Mouse (Mus musculus): Measurements from ENCODE around the gene Pygo2. TPM values are rescaled to one million over a fixed set of nuclear protein-coding genes. Genes with fewer than 3 reads are reported as not detected.

The Pygo2 gene
- polyA plus RNA-seq, 1 experiment from 2014 or later: 10.1 TPM

GRCm38 (mm10) chr3:89386438-89387420 lies 43.3 kb upstream of the Pygo2 start:
- no peaks in the 10 kb centered on the region for H3K36me3 ChIP-seq (replicated peaks)
- peaks cover 57% of the 10 kb centered on the region for H3K4me1 ChIP-seq (replicated peaks)
- H3K27ac ChIP-seq (replicated peaks): peak overlapping the region; percentile 68
- 59% methylated on average over 17 of the region's 17 CpGs for WGBS (ENCODE audit: insufficient replicate concordance)
- no peak for ATAC-seq (ENCODE audit: insufficient read depth)
- H3K9me3 ChIP-seq (replicated peaks): no peaks in the 10 kb centered on the region
- H3K27me3 ChIP-seq: peaks cover 13% of the 10 kb centered on the region
- H3K4me3 ChIP-seq (replicated peaks): peak overlapping the region; percentile 37
- H3K9ac ChIP-seq: 0 out of 2 replicates have a peak overlapping the region, but pooled peaks have one; percentile 1
- H3K4me2 ChIP-seq: peak overlapping the region; percentile 35; the same call in 1 of the 2 replicates

GRCm38 (mm10) chr3:89387632-89388031 lies 42.4 kb upstream of the Pygo2 start:
- Histone ChIP-seq H3K27ac (replicated peaks) (peak overlapping the region; percentile 68), H3K4me3 (replicated peaks) (peak overlapping the region; percentile 37), H3K4me2 (peak overlapping the region; percentile 41), H3K9me3 (replicated peaks) (no peaks in the 10 kb centered on the region), H3K4me1 (replicated peaks) (peaks cover 66% of the 10 kb centered on the region), H3K36me3 (replicated peaks) (no peaks in the 10 kb centered on the region), H3K27me3 (peaks cover 22% of the 10 kb centered on the region), H3K9ac (no peak overlapping the region)
- ATAC-seq (ENCODE audit: insufficient read depth): no peak
- WGBS (ENCODE audit: insufficient replicate concordance): 61% methylated on average over 11 of the region's 11 CpGs

- H3K9ac ChIP-seq: no peak overlapping the region
- peak overlapping the region; percentile 41 for H3K4me2 ChIP-seq
- 40% methylated on average over 10 of the region's 11 CpGs for WGBS (ENCODE audit: insufficient replicate concordance)
- no peaks in the 10 kb centered on the region for H3K36me3 ChIP-seq (replicated peaks)
- H3K27me3 ChIP-seq: peaks cover 29% of the 10 kb centered on the region
- H3K27ac ChIP-seq (replicated peaks): peak overlapping the region; percentile 68
- peaks cover 72% of the 10 kb centered on the region for H3K4me1 ChIP-seq (replicated peaks)
- no peaks in the 10 kb centered on the region for H3K9me3 ChIP-seq (replicated peaks)
- H3K4me3 ChIP-seq (replicated peaks): peak overlapping the region; percentile 14; the same call in 1 of the 2 replicates
- ATAC-seq (ENCODE audit: insufficient read depth): no peak
Observed at GRCm38 (mm10) chr3:89388134-89388881, 41.7 kb upstream of the Pygo2 start.

GRCm38 (mm10) chr3:89388901-89389740 lies 40.9 kb upstream of the Pygo2 start:
- H3K4me2 ChIP-seq: peak overlapping the region; percentile 97
- peaks cover 30% of the 10 kb centered on the region for H3K27me3 ChIP-seq
- peaks cover 79% of the 10 kb centered on the region for H3K4me1 ChIP-seq (replicated peaks)
- H3K36me3 ChIP-seq (replicated peaks): no peaks in the 10 kb centered on the region
- 24% methylated on average over 5 of the region's 6 CpGs for WGBS (ENCODE audit: insufficient replicate concordance)
- H3K9ac ChIP-seq: no peak overlapping the region
- ATAC-seq (ENCODE audit: insufficient read depth): no peak
- no peaks in the 10 kb centered on the region for H3K9me3 ChIP-seq (replicated peaks)
- no peak overlapping the region for H3K4me3 ChIP-seq (replicated peaks)
- peak overlapping the region; percentile 68 for H3K27ac ChIP-seq (replicated peaks)

- peak overlapping the region; percentile 66; the same call in 1 of the 2 replicates for H3K4me3 ChIP-seq (replicated peaks)
- no peak overlapping the region for H3K9ac ChIP-seq
- peaks cover 83% of the 10 kb centered on the region for H3K4me1 ChIP-seq (replicated peaks)
- H3K27me3 ChIP-seq: peaks cover 37% of the 10 kb centered on the region
- ATAC-seq (ENCODE audit: insufficient read depth): no peak
- H3K27ac ChIP-seq (replicated peaks): peak overlapping the region; percentile 48
- WGBS (ENCODE audit: insufficient replicate concordance): 41% methylated on average over 5 of the region's 5 CpGs
- no peaks in the 10 kb centered on the region for H3K36me3 ChIP-seq (replicated peaks)
- H3K4me2 ChIP-seq: peak overlapping the region; percentile 97
- no peaks in the 10 kb centered on the region for H3K9me3 ChIP-seq (replicated peaks)
Observed at GRCm38 (mm10) chr3:89390111-89390515, 39.9 kb upstream of the Pygo2 start.

GRCm38 (mm10) chr3:89390699-89391662 lies 39.0 kb upstream of the Pygo2 start:
- Histone ChIP-seq H3K9me3 (replicated peaks) (no peaks in the 10 kb centered on the region), H3K4me3 (replicated peaks) (peak overlapping the region; percentile 66), H3K9ac (no peak overlapping the region; the same call in 1 of the 2 replicates), H3K27me3 (peaks cover 45% of the 10 kb centered on the region), H3K4me2 (peak overlapping the region; percentile 97), H3K4me1 (replicated peaks) (peaks cover 92% of the 10 kb centered on the region), H3K27ac (replicated peaks) (peak overlapping the region; percentile 71), H3K36me3 (replicated peaks) (no peaks in the 10 kb centered on the region)
- WGBS (ENCODE audit: insufficient replicate concordance): 23% methylated on average over 19 of the region's 19 CpGs
- ATAC-seq (ENCODE audit: insufficient read depth): no peak

- WGBS (ENCODE audit: insufficient replicate concordance): 1% methylated on average over 56 of the region's 56 CpGs
- Histone ChIP-seq H3K36me3 (replicated peaks) (no peaks in the 10 kb centered on the region), H3K4me2 (peak overlapping the region; percentile 97), H3K4me1 (replicated peaks) (peaks cover 97% of the 10 kb centered on the region), H3K27me3 (peaks cover 49% of the 10 kb centered on the region), H3K27ac (replicated peaks) (peak overlapping the region; percentile 71), H3K9me3 (replicated peaks) (no peaks in the 10 kb centered on the region), H3K9ac (peak overlapping the region; percentile 54), H3K4me3 (replicated peaks) (peak overlapping the region; percentile 66)
- ATAC-seq (ENCODE audit: insufficient read depth): 0 out of 2 replicates have a peak, but pooled peaks have one; percentile 3
Observed at GRCm38 (mm10) chr3:89391663-89392511, 38.1 kb upstream of the Pygo2 start.

- Histone ChIP-seq H3K4me1 (replicated peaks) (peaks cover 89% of the 10 kb centered on the region), H3K4me2 (peak overlapping the region; percentile 97), H3K27ac (replicated peaks) (peak overlapping the region; percentile 71), H3K9ac (peak overlapping the region; percentile 54), H3K36me3 (replicated peaks) (no peaks in the 10 kb centered on the region), H3K9me3 (replicated peaks) (no peaks in the 10 kb centered on the region), H3K27me3 (peaks cover 49% of the 10 kb centered on the region), H3K4me3 (replicated peaks) (peak overlapping the region; percentile 66)
- 1% methylated on average over 23 of the region's 24 CpGs for WGBS (ENCODE audit: insufficient replicate concordance)
- no peak for ATAC-seq (ENCODE audit: insufficient read depth)
Observed at GRCm38 (mm10) chr3:89392871-89393311, 37.1 kb upstream of the Pygo2 start.

- peaks cover 82% of the 10 kb centered on the region for H3K4me1 ChIP-seq (replicated peaks)
- peaks cover 49% of the 10 kb centered on the region for H3K27me3 ChIP-seq
- ATAC-seq (ENCODE audit: insufficient read depth): peak; percentile 89
- H3K4me3 ChIP-seq (replicated peaks): peak overlapping the region; percentile 66
- H3K27ac ChIP-seq (replicated peaks): peak overlapping the region; percentile 87
- peak overlapping the region; percentile 63 for H3K9ac ChIP-seq
- no peaks in the 10 kb centered on the region for H3K36me3 ChIP-seq (replicated peaks)
- WGBS (ENCODE audit: insufficient replicate concordance): under 1% methylated on average over 15 of the region's 15 CpGs
- peak overlapping the region; percentile 97 for H3K4me2 ChIP-seq
- H3K9me3 ChIP-seq (replicated peaks): no peaks in the 10 kb centered on the region
Observed at GRCm38 (mm10) chr3:89393605-89394004, 36.4 kb upstream of the Pygo2 start.
